Mouse (Mus musculus): Measurements from ENCODE around the gene E2f1. TPM values are rescaled to one million over a fixed set of nuclear protein-coding genes. Genes with fewer than 3 reads are reported as not detected.

Gene E2f1
- polyA plus RNA-seq, 1 experiment: 63.0 TPM

GRCm38 (mm10) chr2:154521449-154521848, 48.2 kb downstream of the E2f1 start:
- Histone ChIP-seq H3K4me3 (replicated peaks; ENCODE audit: control insufficient read depth, low read depth, low read length) (no peak overlapping the region), H3K27ac (ENCODE audit: control insufficient read depth, insufficient read depth, low read depth, low read length, poor library complexity) (no peak overlapping the region), H3K4me1 (ENCODE audit: control insufficient read depth, insufficient read depth, low read length) (no peaks in the 10 kb centered on the region; the same call in 1 of the 2 replicates)
- no peak for TF ChIP-seq POLR2A (IDR thresholded peaks at IDR 0.05; ENCODE audit: borderline replicate concordance, control insufficient read depth, low read depth, low read length)
- no peak for TF ChIP-seq CTCF (IDR thresholded peaks at IDR 0.05; ENCODE audit: control insufficient read depth, insufficient read depth, low read length)

GRCm38 (mm10) chr2:154517424-154517823, 52.3 kb downstream of the E2f1 start:
- TF ChIP-seq POLR2A (IDR thresholded peaks at IDR 0.05; ENCODE audit: borderline replicate concordance, control insufficient read depth, low read depth, low read length): no peak
- no peak for TF ChIP-seq CTCF (IDR thresholded peaks at IDR 0.05; ENCODE audit: control insufficient read depth, insufficient read depth, low read length)
- Histone ChIP-seq H3K4me1 (ENCODE audit: control insufficient read depth, insufficient read depth, low read length) (no peaks in the 10 kb centered on the region; the same call in 1 of the 2 replicates), H3K4me3 (replicated peaks; ENCODE audit: control insufficient read depth, low read depth, low read length) (no peak overlapping the region), H3K27ac (ENCODE audit: control insufficient read depth, insufficient read depth, low read depth, low read length, poor library complexity) (no peak overlapping the region)
- 72% methylated on average over 5 of the region's 5 CpGs for WGBS

- Histone ChIP-seq H3K27ac (ENCODE audit: control insufficient read depth, insufficient read depth, low read depth, low read length, poor library complexity) (no peak overlapping the region), H3K4me3 (replicated peaks; ENCODE audit: control insufficient read depth, low read depth, low read length) (no peak overlapping the region), H3K4me1 (ENCODE audit: control insufficient read depth, insufficient read depth, low read length) (no peaks in the 10 kb centered on the region; the same call in 1 of the 2 replicates)
- TF ChIP-seq CTCF (IDR thresholded peaks at IDR 0.05; ENCODE audit: control insufficient read depth, insufficient read depth, low read length): no peak
- TF ChIP-seq POLR2A (IDR thresholded peaks at IDR 0.05; ENCODE audit: borderline replicate concordance, control insufficient read depth, low read depth, low read length): no peak
- WGBS: 79% methylated on average over 3 of the region's 3 CpGs
Observed at GRCm38 (mm10) chr2:154516944-154517343, 52.7 kb downstream of the E2f1 start.

DNA sequence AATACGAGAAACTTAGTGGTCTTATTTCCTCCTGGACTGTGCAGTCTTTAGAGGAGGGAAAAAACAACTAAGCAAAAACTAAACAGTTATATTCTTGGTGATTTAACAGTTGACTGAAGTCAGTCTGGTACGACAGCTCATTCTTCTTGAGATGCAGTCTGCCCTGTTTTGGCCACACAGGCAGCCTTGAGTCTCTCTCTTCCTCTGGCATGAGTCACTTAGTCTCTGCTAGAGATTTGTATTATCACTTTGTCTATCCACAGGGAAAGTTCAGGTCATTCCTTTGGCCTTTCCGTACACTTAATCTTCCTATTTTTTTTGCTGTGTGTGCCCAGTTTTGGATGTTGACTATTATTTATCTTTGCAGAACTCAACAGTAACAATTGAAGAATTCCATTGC, 59.6 kb downstream of the E2f1 start:
- 92% methylated on average over 3 of the region's 3 CpGs for WGBS
- no peak overlapping the region for H3K27ac ChIP-seq (ENCODE audit: control insufficient read depth, insufficient read depth, low read depth, low read length, poor library complexity)
- H3K4me3 ChIP-seq (replicated peaks; ENCODE audit: control insufficient read depth, low read depth, low read length): no peak overlapping the region
- H3K4me1 ChIP-seq (ENCODE audit: control insufficient read depth, insufficient read depth, low read length): no peaks in the 10 kb centered on the region
- TF ChIP-seq POLR2A (IDR thresholded peaks at IDR 0.05; ENCODE audit: borderline replicate concordance, control insufficient read depth, low read depth, low read length) (no peak), CTCF (IDR thresholded peaks at IDR 0.05; ENCODE audit: control insufficient read depth, insufficient read depth, low read length) (no peak)

Other genes starting within 250 kb of the E2f1 start
- 4.4 and 16.3 TPM in 2 replicates for gene Cdk5rap1, start 196.9 kb downstream of the E2f1 start, polyA plus RNA-seq (2011; ENCODE audit: insufficient read depth, insufficient read length, low replicate concordance, missing spikeins)
- 3.3 and 3.6 TPM in 2 replicates for gene Snta1, start 161.8 kb downstream of the E2f1 start, polyA plus RNA-seq (2011; ENCODE audit: insufficient read depth, insufficient read length, low replicate concordance, missing spikeins)
- gene Cbfa2t2, start 133.4 kb downstream of the E2f1 start, polyA plus RNA-seq (2011; ENCODE audit: insufficient read depth, insufficient read length, low replicate concordance, missing spikeins): 6.7 and 16.4 TPM in 2 replicates
- not detected in 2 replicates for gene 1700003F12Rik, start 22.8 kb downstream of the E2f1 start, polyA plus RNA-seq (2011; ENCODE audit: insufficient read depth, insufficient read length, low replicate concordance, missing spikeins)
- gene Actl10, start 18.1 kb downstream of the E2f1 start, polyA plus RNA-seq (2011; ENCODE audit: insufficient read depth, insufficient read length, low replicate concordance, missing spikeins): not detected in 2 replicates
- gene Necab3, start 11.0 kb downstream of the E2f1 start, polyA plus RNA-seq (2011; ENCODE audit: insufficient read depth, insufficient read length, low replicate concordance, missing spikeins): 3.5 and 5.3 TPM in 2 replicates
- 11.3 and 12.1 TPM in 2 replicates for gene Pxmp4, start 33.8 kb upstream of the E2f1 start, polyA plus RNA-seq (2011; ENCODE audit: insufficient read depth, insufficient read length, low replicate concordance, missing spikeins)
- 1.8 and 2.6 TPM in 2 replicates for gene Zfp341, start 43.4 kb upstream of the E2f1 start, polyA plus RNA-seq (2011; ENCODE audit: insufficient read depth, insufficient read length, low replicate concordance, missing spikeins)
- not detected in 2 replicates for gene 4930519P11Rik, start 43.5 kb upstream of the E2f1 start, polyA plus RNA-seq (2011; ENCODE audit: insufficient read depth, insufficient read length, low replicate concordance, missing spikeins)
- gene Chmp4b, start 81.8 kb upstream of the E2f1 start, polyA plus RNA-seq (2011; ENCODE audit: insufficient read depth, insufficient read length, low replicate concordance, missing spikeins): 132 and 162 TPM in 2 replicates
- not detected in 2 replicates for gene Gm14214, start 200.1 kb upstream of the E2f1 start, polyA plus RNA-seq (2011; ENCODE audit: insufficient read depth, insufficient read length, low replicate concordance, missing spikeins)
- 97.9 and 104 TPM in 2 replicates for gene Raly, start 221.2 kb upstream of the E2f1 start, polyA plus RNA-seq (2011; ENCODE audit: insufficient read depth, insufficient read length, low replicate concordance, missing spikeins)
- not detected in 2 replicates for gene a, start 221.5 kb upstream of the E2f1 start, polyA plus RNA-seq (2011; ENCODE audit: insufficient read depth, insufficient read length, low replicate concordance, missing spikeins)

All from bone marrow, adult 2 months (tissue).